Mouse (Mus musculus) activated CD4-positive, CD25-positive, alpha-beta regulatory T cell (primary cell): Measurements from ENCODE around the gene Ppp1r27. TPM values are rescaled to one million over a fixed set of nuclear protein-coding genes. Genes with fewer than 3 reads are reported as not detected.

Source experiments
- polyA plus RNA-seq, 2 experiments: library from polyadenylated mRNA; unstranded; fragments of 100-300 nt; shearing (Covaris generic); gene quantifications; one replicate each; pipeline ENCODE4 v1.2.1; 2017

Gene Ppp1r27
- not detected for polyA plus RNA-seq

DNA sequence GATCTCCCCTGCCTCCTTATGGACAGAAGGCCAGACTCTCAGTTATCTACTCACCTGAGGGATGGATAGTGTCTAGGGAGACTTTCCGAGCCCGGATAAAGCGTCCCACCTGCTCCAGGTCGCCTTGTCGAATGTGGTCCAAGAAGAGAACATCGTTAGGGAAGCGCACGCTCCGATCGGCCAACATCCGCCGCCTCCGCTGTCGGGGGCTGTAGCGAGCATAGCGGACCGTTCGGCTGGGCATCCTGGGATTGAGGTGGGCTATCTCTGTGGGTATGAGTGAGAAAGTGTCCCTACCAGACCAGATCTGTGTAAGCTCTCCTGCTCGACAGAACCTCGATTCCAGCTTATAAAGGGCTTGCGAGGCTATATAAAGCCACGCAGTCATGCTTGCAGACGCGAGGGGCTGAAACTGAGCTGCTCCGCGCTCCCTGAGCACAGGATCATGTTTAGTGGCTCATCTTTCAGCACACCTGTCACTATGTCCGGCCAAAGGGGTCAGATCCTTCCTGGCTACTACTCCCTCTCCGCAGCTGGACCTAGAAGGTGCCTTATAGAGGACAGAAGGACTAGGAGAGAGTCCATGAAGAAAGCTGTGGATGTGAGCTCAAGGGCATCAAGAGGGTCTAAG lies at the start of gene Ppp1r27:
Gene Ppp1r27 (minus strand): TSS at position 323 of the 631 bp plus-strand sequence.

DNA sequence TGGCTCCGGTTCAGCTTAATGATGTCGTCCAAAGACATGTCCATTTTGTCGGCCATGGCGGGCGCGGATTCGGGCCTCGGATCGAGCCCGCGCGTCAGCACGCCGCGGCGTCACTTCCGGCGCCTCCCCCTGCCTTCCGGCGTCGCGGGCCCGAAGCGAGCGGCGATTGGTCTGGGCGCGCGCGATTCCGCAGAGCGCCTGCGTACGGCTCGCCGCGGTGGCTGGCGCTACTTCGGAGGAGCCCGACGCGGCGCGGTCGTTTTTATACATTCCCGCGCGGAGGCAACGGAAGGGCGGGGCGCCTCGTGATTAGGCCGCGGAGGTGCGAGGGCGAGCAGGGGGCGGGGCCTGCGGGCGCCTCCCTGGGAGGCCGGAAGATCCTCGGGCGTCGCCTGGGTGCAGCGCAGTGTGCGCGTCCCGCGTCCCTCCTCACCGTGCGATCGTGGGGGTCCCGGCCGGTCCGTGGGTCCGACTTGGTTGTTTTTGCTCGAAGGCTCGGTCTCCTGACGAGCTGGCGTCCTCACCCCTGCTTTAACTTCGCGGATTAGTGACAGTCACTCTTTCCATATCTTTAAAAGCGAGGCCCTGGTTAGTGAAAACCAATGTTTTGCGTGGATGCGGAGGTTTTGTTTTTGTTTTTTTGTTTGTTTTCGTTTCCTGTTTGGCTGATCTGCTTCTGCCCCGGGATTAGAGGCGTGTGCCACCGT lies 47.5 kb upstream of the Ppp1r27 start, which contains the start of the genes Alyref and Anapc11:
Gene Alyref (minus strand): TSS at position 83 of the 707 bp plus-strand sequence.
Gene Anapc11 (plus strand): TSS at position 139 of the 707 bp plus-strand sequence.

DNA sequence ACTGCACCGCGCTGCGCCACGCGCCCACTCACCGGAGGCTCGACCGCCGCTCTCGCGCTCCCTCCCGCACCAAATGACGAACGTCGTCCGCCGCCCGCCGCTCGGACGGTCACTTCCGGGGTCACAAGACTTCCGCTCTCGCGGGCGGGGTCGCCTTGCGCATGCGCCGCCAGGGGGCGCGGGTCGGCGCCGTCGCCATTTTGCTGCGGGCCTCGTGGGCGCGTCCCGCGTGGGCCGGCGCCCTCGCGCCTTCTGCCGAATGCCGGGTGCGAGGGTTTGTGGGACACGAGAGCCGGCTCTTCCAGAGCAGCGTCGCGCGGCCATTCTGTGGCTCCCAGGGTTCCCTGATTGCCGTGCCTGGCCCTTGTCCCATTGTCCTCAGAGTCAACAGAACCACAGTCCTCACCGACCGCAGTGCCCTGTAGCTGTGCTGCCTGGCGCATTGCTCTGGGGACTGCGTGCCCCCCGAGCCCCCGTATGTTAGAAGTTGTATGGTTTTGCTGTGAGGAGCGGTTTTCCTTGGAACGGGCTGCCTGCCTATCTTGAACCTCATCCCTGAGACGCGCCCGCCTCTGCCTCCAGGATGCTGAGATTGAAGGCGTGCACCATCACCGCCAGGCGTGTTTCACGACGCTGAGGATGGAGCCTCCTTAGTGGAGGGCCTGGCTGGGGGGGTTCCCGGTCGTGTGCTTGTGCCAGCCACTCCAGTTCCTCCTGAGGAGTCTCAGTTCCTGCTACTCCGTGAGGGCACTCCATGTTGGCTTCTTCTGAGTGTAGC lies 30.7 kb upstream of the Ppp1r27 start, which contains the start of gene Arhgdia:
Gene Arhgdia (minus strand): TSS at position 135 of the 778 bp plus-strand sequence.

DNA sequence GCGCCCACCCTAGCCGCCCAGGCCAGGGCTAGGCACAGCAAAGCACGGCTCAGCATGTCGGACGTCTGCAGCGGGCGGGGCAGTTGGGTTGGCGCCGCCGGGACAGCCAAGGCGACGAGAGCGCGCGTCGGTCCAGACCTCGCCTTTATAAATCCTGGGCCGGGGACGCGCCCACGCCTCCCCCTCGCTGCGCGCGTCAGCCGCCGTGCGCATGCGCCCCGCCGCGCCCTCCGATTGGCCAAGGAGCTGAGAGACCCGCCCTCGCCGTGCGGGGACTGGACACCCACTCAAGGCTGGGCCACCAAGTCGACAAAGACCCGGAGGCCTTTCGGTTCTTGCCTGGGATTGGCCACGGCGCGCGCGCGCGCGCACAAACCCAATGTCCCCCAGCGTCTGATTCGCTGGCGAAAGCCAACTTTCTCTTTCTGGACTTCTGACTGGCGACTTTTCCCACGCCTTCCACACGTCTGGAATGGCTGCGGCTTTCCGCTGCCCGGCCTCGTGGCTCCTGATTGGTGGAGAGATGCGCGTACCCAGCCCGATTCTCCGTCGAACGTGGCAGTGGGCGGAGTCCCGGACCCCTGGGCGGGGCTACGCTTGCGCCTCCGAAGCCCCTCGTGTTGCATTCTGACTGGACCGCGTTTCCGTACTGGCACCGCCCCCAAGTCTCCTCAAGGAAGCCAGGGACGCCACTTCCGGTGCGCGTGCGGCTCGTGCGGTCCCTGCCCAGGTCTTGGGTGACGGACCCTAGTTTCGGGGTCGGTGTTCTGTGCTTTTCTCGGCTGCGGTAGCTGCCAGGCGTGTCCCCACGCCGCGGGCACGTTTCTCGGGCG lies 22.0 kb upstream of the Ppp1r27 start, which contains the start of gene P4hb:
Gene P4hb (minus strand): TSS at position 502 of the 833 bp plus-strand sequence.

DNA sequence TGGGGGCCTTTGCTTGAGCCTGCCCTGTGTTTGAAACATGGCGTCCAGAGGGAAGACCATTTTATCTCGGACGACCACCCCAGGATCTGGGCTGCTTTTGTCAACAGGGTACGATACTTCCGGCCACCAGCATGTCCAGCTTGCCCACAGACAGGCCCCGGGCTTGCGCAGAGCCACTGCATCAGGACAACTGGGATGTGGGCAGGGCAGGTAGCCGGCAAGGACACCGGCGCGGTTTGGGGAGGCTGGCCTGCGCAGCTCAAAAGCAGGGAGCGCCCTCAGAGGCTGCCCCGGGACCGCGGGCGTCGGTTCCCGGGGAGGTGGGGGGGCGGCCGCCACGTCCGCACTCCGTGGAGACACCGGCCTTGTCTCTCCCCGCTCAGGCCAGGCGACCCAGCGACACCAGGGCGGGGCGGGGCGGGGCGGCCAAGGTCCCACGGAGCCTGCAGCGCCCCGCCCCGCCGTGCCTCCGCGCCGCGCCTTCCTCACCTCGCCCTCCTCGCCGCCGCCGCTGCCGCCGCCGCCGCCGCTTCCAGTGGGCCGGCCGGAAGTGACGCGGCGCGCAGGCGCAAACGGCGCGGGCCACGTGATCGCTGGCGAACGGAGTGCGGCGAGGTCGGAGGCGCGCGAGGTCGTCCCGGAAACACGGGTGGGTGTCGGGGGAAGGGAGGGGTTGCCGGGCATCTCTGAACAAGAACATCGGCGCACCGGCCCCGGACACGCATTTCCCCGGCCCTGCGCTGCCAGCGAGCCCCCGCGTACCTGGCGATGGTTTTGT lies 1.6 kb downstream of the Ppp1r27 start, which contains the start of gene Mcrip1:
Gene Mcrip1 (minus strand): TSS at position 560 of the 778 bp plus-strand sequence.

DNA sequence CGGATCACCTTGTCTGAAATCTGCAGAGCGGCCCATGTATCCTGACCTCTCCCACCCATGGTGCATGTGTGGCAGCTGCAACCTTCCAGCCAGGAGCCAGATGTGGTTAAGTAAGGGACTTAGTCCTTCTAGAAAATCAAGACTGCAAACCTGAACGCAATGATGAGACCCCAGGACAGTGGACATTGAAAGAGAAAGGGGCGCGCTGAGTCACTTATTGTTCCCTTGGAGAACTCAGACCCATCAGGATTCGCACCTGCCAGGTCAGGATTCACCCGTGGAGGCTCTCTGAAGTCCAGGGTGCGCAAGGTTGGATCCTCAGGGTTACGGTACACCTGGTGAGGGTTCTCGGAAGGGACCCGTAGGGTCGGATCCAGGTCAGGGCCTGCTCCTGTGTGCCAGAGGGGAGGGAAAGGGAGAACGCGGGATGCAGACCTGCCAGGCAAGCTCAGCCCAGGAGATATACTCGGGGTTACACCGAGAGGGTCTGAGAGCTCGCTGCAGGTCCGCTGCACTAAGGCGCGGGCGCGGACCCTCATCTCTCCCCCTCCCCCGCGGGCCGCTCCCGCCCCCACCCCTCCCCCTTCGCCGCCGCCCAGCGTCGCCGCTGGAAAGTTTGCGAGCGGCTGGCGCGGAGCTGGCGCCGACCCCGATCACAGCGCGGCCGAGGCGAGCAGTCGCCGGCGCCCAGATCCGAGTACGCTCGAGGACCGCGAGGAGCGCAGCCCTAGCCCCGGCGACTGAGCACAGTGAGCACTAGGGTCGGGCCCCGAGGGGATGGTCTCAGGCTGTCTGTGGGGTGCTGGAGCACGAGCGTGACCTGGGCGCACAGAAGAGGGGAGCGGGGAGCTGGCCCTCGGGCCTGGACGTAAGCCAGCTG lies 20.6 kb downstream of the Ppp1r27 start, which contains the start of gene Gcgr:
Gene Gcgr (plus strand): TSS at position 615 of the 880 bp plus-strand sequence.

Other genes starting within 250 kb of the Ppp1r27 start
- 1,000 to 10,000 TPM; 1,736 to 3,573 TPM for gene Actg1, start 202.6 kb downstream of the Ppp1r27 start, polyA plus RNA-seq
- gene Fscn2, start 189.6 kb downstream of the Ppp1r27 start, polyA plus RNA-seq = under 1 TPM in 1 of 2 experiments, not detected in 1; 0.42 TPM
- gene Faap100, start 172.4 kb downstream of the Ppp1r27 start, polyA plus RNA-seq = 10 to 100 TPM; 17.7 to 24.0 TPM
- 10 to 100 TPM; 29.4 to 53.4 TPM for gene Nploc4, start 113.4 kb downstream of the Ppp1r27 start, polyA plus RNA-seq
- gene Tspan10, start 108.5 kb downstream of the Ppp1r27 start, polyA plus RNA-seq = under 1 TPM in 1 of 2 experiments, not detected in 1; 0.53 TPM
- under 1 TPM in 1 of 2 experiments, not detected in 1; 0.63 TPM for gene Pde6g, start 97.6 kb downstream of the Ppp1r27 start, polyA plus RNA-seq
- 10 to 100 TPM; 10.9 to 11.1 TPM for gene Oxld1, start 93.1 kb downstream of the Ppp1r27 start, polyA plus RNA-seq
- 10 to 100 TPM; 27.4 to 32.2 TPM for gene Ccdc137, start 93.0 kb downstream of the Ppp1r27 start, polyA plus RNA-seq
- 10 to 100 TPM; 26.3 to 36.0 TPM for gene Arl16, start 83.5 kb downstream of the Ppp1r27 start, polyA plus RNA-seq
- 10 to 100 TPM; 54.0 to 85.3 TPM for gene Mrpl12, start 66.5 kb downstream of the Ppp1r27 start, polyA plus RNA-seq
- 10 to 100 TPM in 1 of 2 experiments, 1 to 10 TPM in 1; 8.9 to 11.6 TPM for gene Slc25a10, start 59.3 kb downstream of the Ppp1r27 start, polyA plus RNA-seq
- gene Gcgr, start 20.4 kb downstream of the Ppp1r27 start, polyA plus RNA-seq = not detected
- gene Mcrip1, start 1.4 kb downstream of the Ppp1r27 start, polyA plus RNA-seq = 100 to 1,000 TPM; 116 to 170 TPM
- gene P4hb, start 22.1 kb upstream of the Ppp1r27 start, polyA plus RNA-seq = 100 to 1,000 TPM; 254 to 278 TPM
- gene Arhgdia, start 30.5 kb upstream of the Ppp1r27 start, polyA plus RNA-seq = 100 to 1,000 TPM; 711 to 836 TPM
- 100 to 1,000 TPM; 330 to 378 TPM for gene Alyref, start 47.2 kb upstream of the Ppp1r27 start, polyA plus RNA-seq
- 100 to 1,000 TPM; 108 to 129 TPM for gene Anapc11, start 47.3 kb upstream of the Ppp1r27 start, polyA plus RNA-seq
- gene Npb, start 57.3 kb upstream of the Ppp1r27 start, polyA plus RNA-seq = 1 to 10 TPM in 1 of 2 experiments, under 1 TPM in 1; 0.55 to 2.3 TPM
- gene Pcyt2, start 66.8 kb upstream of the Ppp1r27 start, polyA plus RNA-seq = 100 to 1,000 TPM; 101 to 127 TPM
- gene Sirt7, start 74.1 kb upstream of the Ppp1r27 start, polyA plus RNA-seq = 100 to 1,000 TPM; 166 to 248 TPM
- 10 to 100 TPM; 20.6 to 22.5 TPM for gene Mafg, start 82.5 kb upstream of the Ppp1r27 start, polyA plus RNA-seq
- under 1 TPM; 0.23 to 0.66 TPM for gene Pycr1, start 92.6 kb upstream of the Ppp1r27 start, polyA plus RNA-seq
- under 1 TPM; 0.36 to 0.41 TPM for gene Myadml2, start 97.0 kb upstream of the Ppp1r27 start, polyA plus RNA-seq
- not detected for gene Notum, start 110.0 kb upstream of the Ppp1r27 start, polyA plus RNA-seq
- 100 to 1,000 TPM; 160 to 177 TPM for gene Aspscr1, start 121.8 kb upstream of the Ppp1r27 start, polyA plus RNA-seq
- 100 to 1,000 TPM; 104 to 146 TPM for gene Cenpx, start 162.6 kb upstream of the Ppp1r27 start, polyA plus RNA-seq
- gene Lrrc45, start 162.8 kb upstream of the Ppp1r27 start, polyA plus RNA-seq = 10 to 100 TPM; 37.3 to 49.3 TPM
- 1 to 10 TPM; 1.4 TPM for gene Rac3, start 170.3 kb upstream of the Ppp1r27 start, polyA plus RNA-seq
- 10 to 100 TPM; 13.6 to 22.1 TPM for gene Dcxr, start 176.1 kb upstream of the Ppp1r27 start, polyA plus RNA-seq
- gene Cbr2, start 181.0 kb upstream of the Ppp1r27 start, polyA plus RNA-seq = 1 to 10 TPM in 1 of 2 experiments, not detected in 1; 8.5 TPM
- 10 to 100 TPM; 15.6 to 15.9 TPM for gene Hmga1b, start 211.7 kb upstream of the Ppp1r27 start, polyA plus RNA-seq
- 10 to 100 TPM; 31.9 to 32.2 TPM for gene Rfng, start 233.1 kb upstream of the Ppp1r27 start, polyA plus RNA-seq
- 100 to 1,000 TPM; 132 to 179 TPM for gene Gps1, start 233.1 kb upstream of the Ppp1r27 start, polyA plus RNA-seq
- gene Dus1l, start 245.3 kb upstream of the Ppp1r27 start, polyA plus RNA-seq = 10 to 100 TPM; 63.8 to 80.4 TPM